Mouse (Mus musculus): ENCODE measurements around the gene Dmpk. TPM values are rescaled to one million over a fixed set of nuclear protein-coding genes. Genes with fewer than 3 reads are reported as not detected.
A peak's percentile ranks its signal among the peaks of the same experiment; 100 is the strongest.

Gene Dmpk
- polyA plus RNA-seq, 1 experiment: 182 TPM

- TF ChIP-seq CTCF (IDR thresholded peaks at IDR 0.05; ENCODE audit: extremely low read depth, insufficient read depth, insufficient read length, insufficient replicate concordance): no peak
- TF ChIP-seq POLR2A (IDR thresholded peaks at IDR 0.05; ENCODE audit: low read depth, low read length): no peak
- Histone ChIP-seq H3K4me1 (ENCODE audit: control insufficient read depth, insufficient read depth, insufficient read length) (peaks cover 27% of the 10 kb centered on the region), H3K27ac (ENCODE audit: insufficient read depth, low read length) (no peak overlapping the region), H3K27me3 (ENCODE audit: control insufficient read depth, insufficient read depth, low read length) (peaks cover 14% of the 10 kb centered on the region; the same call in 1 of the 2 replicates), H3K36me3 (ENCODE audit: control insufficient read depth, insufficient read depth, low read length) (peaks cover 1% of the 10 kb centered on the region; the same call in 1 of the 2 replicates), H3K4me3 (ENCODE audit: extremely low read depth, insufficient read depth, insufficient read length) (no peak overlapping the region)
- no peak for DNase-seq (ENCODE audit: low read depth in 1 of 2, low spot score in 2 of 2)
- WGBS: 71% methylated on average over 6 of the region's 6 CpGs
Measured at GRCm38 (mm10) chr7:19083096-19083495, 553 bp upstream of the Dmpk start.

GRCm38 (mm10) chr7:19084277-19084771 lies 675 bp downstream of the Dmpk start:
- Histone ChIP-seq H3K4me1 (ENCODE audit: control insufficient read depth, insufficient read depth, insufficient read length) (peaks cover 26% of the 10 kb centered on the region), H3K36me3 (ENCODE audit: control insufficient read depth, insufficient read depth, low read length) (peaks cover 1% of the 10 kb centered on the region; the same call in 1 of the 2 replicates), H3K27ac (ENCODE audit: insufficient read depth, low read length) (peak overlapping the region; percentile 54), H3K27me3 (ENCODE audit: control insufficient read depth, insufficient read depth, low read length) (peaks cover 12% of the 10 kb centered on the region; the same call in 1 of the 2 replicates), H3K4me3 (ENCODE audit: extremely low read depth, insufficient read depth, insufficient read length) (peak overlapping the region; percentile 38; the same call in 1 of the 2 replicates)
- peak; percentile 65 to 76 for DNase-seq (ENCODE audit: low read depth in 1 of 2, low spot score in 2 of 2)
- TF ChIP-seq CTCF (IDR thresholded peaks at IDR 0.05; ENCODE audit: extremely low read depth, insufficient read depth, insufficient read length, insufficient replicate concordance): no peak
- TF ChIP-seq POLR2A (IDR thresholded peaks at IDR 0.05; ENCODE audit: low read depth, low read length): no peak
- WGBS: 2% methylated on average over 6 of the region's 6 CpGs

GRCm38 (mm10) chr7:19084921-19085473 lies 1.3 kb downstream of the Dmpk start:
- peaks cover 10% of the 10 kb centered on the region; the same call in 1 of the 2 replicates for H3K27me3 ChIP-seq (ENCODE audit: control insufficient read depth, insufficient read depth, low read length)
- 0 out of 2 replicates have a peak overlapping the region, but pooled peaks have one; percentile 1 for H3K27ac ChIP-seq (ENCODE audit: insufficient read depth, low read length)
- TF ChIP-seq POLR2A (IDR thresholded peaks at IDR 0.05; ENCODE audit: low read depth, low read length): no peak
- no peak for TF ChIP-seq CTCF (IDR thresholded peaks at IDR 0.05; ENCODE audit: extremely low read depth, insufficient read depth, insufficient read length, insufficient replicate concordance)
- peak overlapping the region; percentile 2; the same call in 1 of the 2 replicates for H3K4me3 ChIP-seq (ENCODE audit: extremely low read depth, insufficient read depth, insufficient read length)
- no peak for DNase-seq (ENCODE audit: low read depth in 1 of 2, low spot score in 2 of 2)
- 25% methylated on average over 9 of the region's 9 CpGs for WGBS
- peaks cover 26% of the 10 kb centered on the region for H3K4me1 ChIP-seq (ENCODE audit: control insufficient read depth, insufficient read depth, insufficient read length)
- peaks cover 1% of the 10 kb centered on the region; the same call in 1 of the 2 replicates for H3K36me3 ChIP-seq (ENCODE audit: control insufficient read depth, insufficient read depth, low read length)

- no peak for DNase-seq (ENCODE audit: low read depth in 1 of 2, low spot score in 2 of 2)
- Histone ChIP-seq H3K27ac (ENCODE audit: insufficient read depth, low read length) (no peak overlapping the region), H3K4me3 (ENCODE audit: extremely low read depth, insufficient read depth, insufficient read length) (0 out of 2 replicates have a peak overlapping the region, but pooled peaks have one; percentile 2), H3K4me1 (ENCODE audit: control insufficient read depth, insufficient read depth, insufficient read length) (peaks cover 26% of the 10 kb centered on the region), H3K27me3 (ENCODE audit: control insufficient read depth, insufficient read depth, low read length) (peaks cover 10% of the 10 kb centered on the region; the same call in 1 of the 2 replicates), H3K36me3 (ENCODE audit: control insufficient read depth, insufficient read depth, low read length) (peaks cover 1% of the 10 kb centered on the region; the same call in 1 of the 2 replicates)
- 9% methylated on average over 6 of the region's 6 CpGs for WGBS
- TF ChIP-seq POLR2A (IDR thresholded peaks at IDR 0.05; ENCODE audit: low read depth, low read length) (no peak), CTCF (IDR thresholded peaks at IDR 0.05; ENCODE audit: extremely low read depth, insufficient read depth, insufficient read length, insufficient replicate concordance) (no peak)
Measured at GRCm38 (mm10) chr7:19085495-19085894, 1.8 kb downstream of the Dmpk start.

GRCm38 (mm10) chr7:19086042-19086441 lies 2.4 kb downstream of the Dmpk start:
- peaks cover 26% of the 10 kb centered on the region for H3K4me1 ChIP-seq (ENCODE audit: control insufficient read depth, insufficient read depth, insufficient read length)
- H3K27me3 ChIP-seq (ENCODE audit: control insufficient read depth, insufficient read depth, low read length): peaks cover 10% of the 10 kb centered on the region; the same call in 1 of the 2 replicates
- 6% methylated on average over 14 of the region's 14 CpGs for WGBS
- peaks cover 1% of the 10 kb centered on the region; the same call in 1 of the 2 replicates for H3K36me3 ChIP-seq (ENCODE audit: control insufficient read depth, insufficient read depth, low read length)
- H3K4me3 ChIP-seq (ENCODE audit: extremely low read depth, insufficient read depth, insufficient read length): peak overlapping the region; percentile 11; the same call in 1 of the 2 replicates
- peak; percentile 57 to 74 for DNase-seq (ENCODE audit: low read depth in 1 of 2, low spot score in 2 of 2)
- TF ChIP-seq CTCF (IDR thresholded peaks at IDR 0.05; ENCODE audit: extremely low read depth, insufficient read depth, insufficient read length, insufficient replicate concordance): no peak
- TF ChIP-seq POLR2A (IDR thresholded peaks at IDR 0.05; ENCODE audit: low read depth, low read length): no peak
- no peak overlapping the region for H3K27ac ChIP-seq (ENCODE audit: insufficient read depth, low read length)

GRCm38 (mm10) chr7:19086760-19087159 lies 3.1 kb downstream of the Dmpk start:
- H3K36me3 ChIP-seq (ENCODE audit: control insufficient read depth, insufficient read depth, low read length): peaks cover 1% of the 10 kb centered on the region; the same call in 1 of the 2 replicates
- DNase-seq (ENCODE audit: low read depth in 1 of 2, low spot score in 2 of 2): no peak
- TF ChIP-seq CTCF (IDR thresholded peaks at IDR 0.05; ENCODE audit: extremely low read depth, insufficient read depth, insufficient read length, insufficient replicate concordance) (no peak), POLR2A (IDR thresholded peaks at IDR 0.05; ENCODE audit: low read depth, low read length) (no peak)
- H3K4me3 ChIP-seq (ENCODE audit: extremely low read depth, insufficient read depth, insufficient read length): no peak overlapping the region
- peaks cover 14% of the 10 kb centered on the region; the same call in 1 of the 2 replicates for H3K27me3 ChIP-seq (ENCODE audit: control insufficient read depth, insufficient read depth, low read length)
- 72% methylated on average over 18 of the region's 18 CpGs for WGBS
- peaks cover 26% of the 10 kb centered on the region for H3K4me1 ChIP-seq (ENCODE audit: control insufficient read depth, insufficient read depth, insufficient read length)
- H3K27ac ChIP-seq (ENCODE audit: insufficient read depth, low read length): no peak overlapping the region
